Mouse (Mus musculus): ENCODE data around the gene Atxn7l3.

GRCm38 (mm10) chr11:102290141-102290540, 6.3 kb downstream of the Atxn7l3 start:
- TF ChIP-seq CTCF (conservative IDR thresholded peaks at IDR 0.05; ENCODE audit: low read length) (no peak), NANOG (IDR thresholded peaks at IDR 0.05; ENCODE audit: borderline replicate concordance, low read length) (no peak)

Measured in E14TG2a.4 (cell line).